Mouse (Mus musculus) kidney, adult 11 months (tissue): ENCODE measurements around the gene AC129217.1.
A peak's percentile ranks its signal among the peaks of the same experiment; 100 is the strongest.
"Not testable (repeated sequence)": the region's sequence is repeated elsewhere in the genome, so short reads cannot be mapped to it uniquely, and the experiment has no call there.

Experiments
- DNase-seq: peaks from one replicate; pipeline ENCODE4 v3.0.0; 2022

Gene AC129217.1

GRCm38 (mm10) chr19:8831262-8831661 is 1.7 kb downstream of the AC129217.1 start:
- no peak for DNase-seq

- DNase-seq, result no peak
Observed at GRCm38 (mm10) chr19:8832971-8833370, 3.4 kb downstream of the AC129217.1 start.

GRCm38 (mm10) chr19:8836327-8836726 is 6.8 kb downstream of the AC129217.1 start:
- not testable (repeated sequence) for DNase-seq

- DNase-seq, result peak; percentile 88
Observed at GRCm38 (mm10) chr19:8837251-8837791, 7.7 kb downstream of the AC129217.1 start, which contains the start of gene Bscl2. Gene Bscl2 (plus strand): TSS chr19:8837467.

- peak; percentile 68 for DNase-seq
Observed at GRCm38 (mm10) chr19:8838041-8838730, 8.6 kb downstream of the AC129217.1 start.

GRCm38 (mm10) chr19:8839103-8839907 is 9.7 kb downstream of the AC129217.1 start, which contains the start of gene Gng3:
Gene Gng3 (minus strand): TSS chr19:8839194.
- no peak for DNase-seq

- DNase-seq, result peak; percentile 85
Observed at GRCm38 (mm10) chr19:8839908-8840791, 10.6 kb downstream of the AC129217.1 start.

GRCm38 (mm10) chr19:8841012-8841411 is 11.4 kb downstream of the AC129217.1 start:
- DNase-seq, result no peak

GRCm38 (mm10) chr19:8842961-8843360 is 13.4 kb downstream of the AC129217.1 start:
- no peak for DNase-seq

- peak; percentile 44 for DNase-seq
Observed at GRCm38 (mm10) chr19:8844371-8845129, 15.0 kb downstream of the AC129217.1 start.

GRCm38 (mm10) chr19:8848356-8848755 is 18.8 kb downstream of the AC129217.1 start:
- no peak for DNase-seq

- no peak for DNase-seq
Observed at GRCm38 (mm10) chr19:8850402-8850901, 20.9 kb downstream of the AC129217.1 start, which contains the start of gene Lrrn4cl. Gene Lrrn4cl (plus strand): TSS chr19:8850768.

GRCm38 (mm10) chr19:8851639-8852038 is 22.1 kb downstream of the AC129217.1 start:
- DNase-seq, result no peak

GRCm38 (mm10) chr19:8852236-8852928 is 22.8 kb downstream of the AC129217.1 start:
- no peak for DNase-seq

- no peak for DNase-seq
Observed at GRCm38 (mm10) chr19:8853117-8853516, 23.5 kb downstream of the AC129217.1 start.

- DNase-seq, result peak; percentile 45
Observed at GRCm38 (mm10) chr19:8857689-8858088, 28.1 kb downstream of the AC129217.1 start.

GRCm38 (mm10) chr19:8859018-8859417 is 29.4 kb downstream of the AC129217.1 start:
- DNase-seq, result no peak

GRCm38 (mm10) chr19:8864265-8864664 is 34.7 kb downstream of the AC129217.1 start:
- DNase-seq, result no peak

GRCm38 (mm10) chr19:8870381-8870780 is 40.8 kb downstream of the AC129217.1 start:
- DNase-seq, result not testable (repeated sequence)

GRCm38 (mm10) chr19:8870838-8871237 is 41.3 kb downstream of the AC129217.1 start:
- DNase-seq, result no peak
